Mouse (Mus musculus): Measurements from ENCODE around the gene Agpat4. TPM values are rescaled to one million over a fixed set of nuclear protein-coding genes. Genes with fewer than 3 reads are reported as not detected.

Agpat4 gene
- total RNA-seq (2022): 1 to 10 TPM; 1.5 to 1.9 (median 1.8) TPM

DNA sequence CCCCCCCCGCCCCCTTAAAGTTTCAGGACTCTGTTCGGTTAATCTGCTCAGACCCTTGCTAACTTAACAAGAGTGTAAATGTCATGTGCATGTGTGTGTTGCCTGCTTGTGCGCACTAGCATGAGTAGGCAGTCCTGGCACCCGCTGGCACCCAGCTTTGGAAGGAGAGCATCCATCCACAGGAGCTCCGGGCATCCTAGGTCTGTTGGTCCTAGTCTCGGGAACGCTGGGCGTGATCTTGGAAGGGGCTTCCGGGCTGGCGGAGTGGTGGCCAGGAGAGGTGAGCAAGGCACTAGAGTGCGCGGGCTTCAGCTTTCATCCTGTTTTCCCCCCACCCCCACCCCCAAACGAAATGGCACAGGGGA is at the start of gene Agpat4:
Agpat4 (plus strand) TSS at position 144 of the 365 bp plus-strand sequence.
- DNase-seq (ENCODE audit: low spot score in 2 of 2): peak in 1 of 2 experiments; percentile 8

DNA sequence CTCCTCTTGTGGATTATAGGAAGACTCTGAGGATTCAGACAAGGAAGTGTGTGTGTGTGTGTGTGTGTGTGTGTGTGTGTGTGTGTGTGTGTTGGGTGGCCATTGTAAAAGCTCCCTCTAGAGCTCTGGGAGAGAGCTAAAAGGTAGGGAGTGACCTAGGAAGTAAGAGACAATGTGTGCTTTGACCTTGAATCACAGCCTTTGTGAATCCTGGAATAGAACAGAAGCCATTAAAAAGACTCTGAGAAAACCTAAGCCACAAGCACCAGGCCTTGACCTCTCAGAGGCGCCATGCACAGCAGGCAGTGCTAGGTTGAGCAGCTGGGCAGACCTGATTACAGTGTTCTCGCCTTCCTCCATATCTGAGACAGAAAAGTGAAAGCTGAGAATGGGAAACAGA is 41.7 kb upstream of the Agpat4 start:
- no peak for DNase-seq (ENCODE audit: low spot score in 2 of 2)

DNA sequence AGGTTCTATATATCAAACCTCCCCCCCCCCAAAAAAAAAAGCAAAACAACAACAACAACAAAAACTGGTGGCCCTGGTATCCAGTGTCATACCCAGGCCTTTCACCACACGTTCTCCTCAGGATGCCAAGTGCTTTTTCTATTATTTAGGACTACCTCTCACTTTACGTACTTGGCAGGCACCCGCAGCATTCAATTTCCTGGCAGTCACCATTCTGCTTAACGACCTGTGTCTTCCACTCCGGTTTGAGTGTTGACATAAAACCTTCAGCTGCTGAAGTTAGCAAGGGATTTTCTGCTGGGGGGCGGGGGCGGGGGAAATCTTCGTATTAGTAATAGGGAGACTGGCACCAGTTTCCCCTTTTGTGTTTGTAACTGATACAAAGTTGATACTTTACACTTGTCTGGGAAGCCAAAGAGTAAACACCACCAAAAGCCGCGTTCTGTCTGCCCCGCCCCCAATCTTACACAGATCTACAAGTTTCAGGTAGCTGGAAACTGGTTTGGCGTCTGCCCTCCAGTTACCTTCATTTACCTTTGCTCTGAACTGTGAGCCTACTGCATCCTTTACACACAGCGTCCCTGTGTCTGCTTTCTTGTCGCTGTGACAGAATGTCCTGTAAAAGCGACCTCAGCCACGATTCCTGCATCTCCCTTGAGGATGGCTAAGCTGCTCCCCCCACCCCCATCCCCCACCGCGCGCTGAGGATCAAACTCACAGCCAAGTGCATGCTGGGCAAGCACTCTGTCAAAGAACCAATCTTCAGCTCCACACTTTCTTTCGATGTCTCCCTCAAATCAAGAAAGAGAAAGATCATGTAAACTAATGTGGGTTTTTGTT is 37.6 kb upstream of the Agpat4 start:
- DNase-seq (ENCODE audit: low spot score in 2 of 2): no peak

DNA sequence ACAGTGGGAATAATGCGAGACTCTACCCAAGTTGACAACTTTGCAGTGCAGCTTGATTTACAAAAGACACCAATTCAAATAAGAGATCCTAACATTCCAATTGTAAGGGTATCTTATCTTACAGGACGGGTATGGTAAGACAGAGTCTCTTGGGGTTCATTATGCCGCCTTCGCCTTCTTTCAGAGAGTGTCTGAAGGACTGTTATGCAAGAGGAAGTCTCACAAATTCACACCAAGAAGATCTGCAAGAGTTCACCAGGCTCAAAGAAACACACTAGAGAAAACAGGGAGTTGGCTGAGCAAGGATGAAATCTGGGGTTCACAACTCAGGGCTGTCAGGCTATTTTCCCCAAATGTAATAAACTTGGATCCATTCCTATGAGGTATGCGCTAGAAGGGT is 36.3 kb upstream of the Agpat4 start:
- no peak for DNase-seq (ENCODE audit: low spot score in 2 of 2)

GRCm38 (mm10) chr17:12090261-12090927 is 28.1 kb upstream of the Agpat4 start:
- DNase-seq (ENCODE audit: low spot score in 2 of 2): no peak

- no peak for DNase-seq (ENCODE audit: low spot score in 2 of 2)
Measured at GRCm38 (mm10) chr17:12092901-12093564, 25.5 kb upstream of the Agpat4 start.

DNA sequence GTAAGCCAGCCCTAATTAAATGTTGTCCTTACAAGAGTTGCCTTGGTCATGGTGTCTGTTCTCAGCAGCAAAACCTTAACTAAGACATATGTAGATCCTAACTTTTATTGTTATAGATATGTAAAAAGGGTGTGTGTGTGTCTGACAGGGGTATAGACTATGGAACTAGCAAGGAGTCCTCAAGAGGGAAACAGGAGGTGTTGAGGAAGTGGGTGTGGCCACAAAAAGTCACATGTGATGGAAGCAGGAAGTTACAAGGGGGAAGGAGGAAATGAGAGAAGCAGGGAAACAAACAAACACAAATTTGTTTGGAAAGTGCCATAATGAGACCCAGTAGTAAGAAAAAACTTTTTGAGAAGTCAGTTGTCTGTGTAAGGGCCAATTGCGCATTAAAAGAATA is 24.5 kb upstream of the Agpat4 start:
- no peak for DNase-seq (ENCODE audit: low spot score in 2 of 2)

- DNase-seq (ENCODE audit: low spot score in 2 of 2): peak in 1 of 2 experiments; percentile 5
Measured at GRCm38 (mm10) chr17:12094827-12095590, 23.5 kb upstream of the Agpat4 start.

GRCm38 (mm10) chr17:12099415-12099814 is 19.1 kb upstream of the Agpat4 start:
- no peak for DNase-seq (ENCODE audit: low spot score in 2 of 2)

DNA sequence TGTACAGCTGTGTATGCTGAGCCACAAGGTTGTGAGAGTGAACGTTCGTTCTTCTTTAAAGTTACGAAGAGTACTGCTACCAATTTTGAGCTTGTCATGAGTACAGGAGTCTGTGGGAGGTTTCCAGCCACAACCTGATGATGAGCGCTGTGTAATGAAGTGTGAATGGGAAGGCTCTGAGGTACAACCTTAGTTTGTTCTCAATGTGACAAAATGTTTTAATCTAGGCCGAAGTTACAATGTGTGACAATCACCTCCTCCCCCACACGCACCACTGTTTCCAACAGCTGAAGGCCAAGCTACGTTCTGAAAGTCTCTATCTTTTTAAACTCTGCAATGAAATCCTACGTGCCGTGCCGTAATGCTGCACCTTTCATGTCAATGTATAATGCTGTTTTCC is 16.2 kb upstream of the Agpat4 start:
- no peak for DNase-seq (ENCODE audit: low spot score in 2 of 2)

DNA sequence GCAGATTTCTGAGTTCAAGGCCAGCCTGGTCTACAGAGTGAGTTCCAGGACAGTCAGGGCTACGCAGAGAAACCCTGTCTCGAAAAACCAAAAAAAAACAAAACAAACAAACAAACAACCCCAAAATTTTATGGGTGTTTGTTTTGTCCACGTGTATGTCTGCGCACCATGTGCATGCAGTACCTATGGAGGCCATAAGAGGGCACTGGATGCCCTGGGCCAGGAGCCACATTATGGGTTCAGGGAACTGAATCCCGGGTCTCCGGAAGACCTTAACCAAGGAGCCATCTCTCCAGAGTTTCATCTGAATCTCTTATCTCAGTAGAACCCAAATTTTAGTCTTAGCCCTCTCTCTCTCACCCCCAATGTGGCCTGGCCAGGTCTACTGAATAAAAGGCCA is 14.7 kb upstream of the Agpat4 start:
- no peak for DNase-seq (ENCODE audit: low spot score in 2 of 2)

- DNase-seq (ENCODE audit: low spot score in 2 of 2): no peak
Measured at GRCm38 (mm10) chr17:12104245-12104644, 14.3 kb upstream of the Agpat4 start.

- DNase-seq (ENCODE audit: low spot score in 2 of 2): no peak
Measured at GRCm38 (mm10) chr17:12104690-12105089, 13.8 kb upstream of the Agpat4 start.

- no peak for DNase-seq (ENCODE audit: low spot score in 2 of 2)
Measured at GRCm38 (mm10) chr17:12106255-12106654, 12.2 kb upstream of the Agpat4 start.

- no peak for DNase-seq (ENCODE audit: low spot score in 2 of 2)
Measured at GRCm38 (mm10) chr17:12113626-12114025, 4.9 kb upstream of the Agpat4 start.

DNA sequence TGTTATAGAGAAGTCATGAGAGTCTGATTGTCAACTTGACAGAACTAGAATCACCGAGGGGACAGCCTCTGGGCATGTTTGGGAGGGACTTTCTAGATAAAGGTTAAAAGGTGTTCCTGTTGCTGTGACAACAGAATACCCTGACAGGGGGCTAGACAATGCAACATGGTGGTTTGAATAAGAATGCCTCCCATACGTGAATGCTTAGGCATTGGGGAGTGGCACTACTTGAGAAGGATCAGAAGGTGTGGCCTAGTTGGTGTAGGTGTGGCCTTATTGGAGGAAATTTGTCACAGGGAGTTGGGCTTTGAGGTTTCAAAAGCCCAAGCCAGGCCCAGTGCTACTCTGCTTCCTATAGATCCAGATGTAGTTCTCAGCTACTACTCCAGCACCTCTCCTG is 3.4 kb upstream of the Agpat4 start:
- DNase-seq (ENCODE audit: low spot score in 2 of 2): no peak

- no peak for DNase-seq (ENCODE audit: low spot score in 2 of 2)
Measured at GRCm38 (mm10) chr17:12118131-12118530, 373 bp upstream of the Agpat4 start.

DNA sequence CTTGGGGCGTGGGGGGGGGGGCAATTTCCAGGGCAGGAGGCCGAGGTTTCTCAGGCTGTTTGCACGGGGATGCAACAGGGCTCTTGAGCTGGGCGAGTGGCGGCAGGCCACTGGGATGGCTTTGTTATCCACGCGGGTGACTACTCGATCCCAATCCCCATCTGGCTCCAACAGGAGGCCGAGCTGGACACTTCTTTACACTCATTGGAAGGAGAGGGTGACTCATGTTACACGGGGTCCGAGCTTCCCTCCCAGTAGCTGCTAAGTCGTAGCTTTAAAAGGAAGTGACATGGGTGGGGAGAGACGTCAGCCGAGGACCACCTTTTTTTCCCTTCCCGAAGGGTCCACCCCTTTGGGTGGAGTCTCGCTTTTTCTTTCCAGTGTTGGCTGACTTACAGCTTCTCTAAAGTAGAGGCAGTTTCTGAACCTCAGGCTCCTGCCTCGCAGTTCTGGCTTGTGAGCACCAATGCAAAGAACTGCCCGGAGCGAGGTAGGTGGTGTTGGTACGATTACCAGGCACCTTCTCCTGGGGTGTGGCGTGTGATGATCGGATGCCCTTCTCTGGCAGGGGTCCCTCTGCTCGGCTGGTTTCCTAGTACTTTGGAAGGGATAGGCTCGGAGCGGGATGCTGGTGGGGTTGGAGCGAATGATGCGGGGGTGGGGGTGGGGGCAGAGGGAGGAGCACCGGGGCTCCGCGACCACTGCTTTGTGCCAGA is 580 bp downstream of the Agpat4 start:
- peak; percentile 60 to 63 for DNase-seq (ENCODE audit: low spot score in 2 of 2)

DNA sequence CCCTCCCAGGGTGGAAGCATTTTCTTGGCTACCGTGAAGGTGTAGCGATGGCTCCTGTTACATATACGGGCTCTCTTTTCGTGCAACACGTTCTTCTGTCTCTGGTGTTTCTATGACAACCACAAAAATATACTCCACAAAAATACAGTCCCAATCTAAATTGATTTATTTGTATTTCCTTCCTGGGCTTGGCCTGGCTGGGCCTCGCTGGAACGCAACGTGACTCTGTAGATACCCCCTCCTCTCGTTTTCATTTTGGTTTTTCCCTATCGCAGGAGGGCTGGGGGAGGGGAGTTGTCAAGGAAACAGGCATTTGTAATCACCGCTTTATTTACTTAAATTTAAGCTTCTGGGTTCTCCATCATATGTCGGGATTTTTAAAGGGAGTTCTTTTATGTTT is 1.2 kb downstream of the Agpat4 start:
- no peak for DNase-seq (ENCODE audit: low spot score in 2 of 2)

DNA sequence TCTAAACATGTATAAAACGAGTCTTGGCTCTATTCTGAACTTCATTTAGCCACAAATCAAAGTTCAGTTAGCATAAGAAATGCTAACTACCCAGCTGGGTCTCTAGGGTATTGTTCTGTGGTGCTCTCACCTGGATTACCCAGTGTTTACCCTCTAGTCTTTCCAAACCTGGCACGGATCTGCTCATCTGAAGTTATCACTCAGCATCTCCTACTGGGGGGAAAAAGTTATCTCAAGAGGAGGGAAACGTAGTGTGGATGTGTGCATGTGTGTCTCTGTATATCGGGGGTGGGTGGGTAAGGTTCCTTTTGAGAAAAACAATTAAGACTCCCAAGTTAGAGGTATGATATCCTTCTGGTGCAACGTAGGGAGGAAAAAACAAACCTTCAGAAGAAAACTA is 1.8 kb downstream of the Agpat4 start:
- DNase-seq (ENCODE audit: low spot score in 2 of 2): no peak

GRCm38 (mm10) chr17:12121226-12121794 is 2.8 kb downstream of the Agpat4 start:
- no peak for DNase-seq (ENCODE audit: low spot score in 2 of 2)
